Mouse (Mus musculus): ENCODE measurements around the gene Nsun2.

DNA sequence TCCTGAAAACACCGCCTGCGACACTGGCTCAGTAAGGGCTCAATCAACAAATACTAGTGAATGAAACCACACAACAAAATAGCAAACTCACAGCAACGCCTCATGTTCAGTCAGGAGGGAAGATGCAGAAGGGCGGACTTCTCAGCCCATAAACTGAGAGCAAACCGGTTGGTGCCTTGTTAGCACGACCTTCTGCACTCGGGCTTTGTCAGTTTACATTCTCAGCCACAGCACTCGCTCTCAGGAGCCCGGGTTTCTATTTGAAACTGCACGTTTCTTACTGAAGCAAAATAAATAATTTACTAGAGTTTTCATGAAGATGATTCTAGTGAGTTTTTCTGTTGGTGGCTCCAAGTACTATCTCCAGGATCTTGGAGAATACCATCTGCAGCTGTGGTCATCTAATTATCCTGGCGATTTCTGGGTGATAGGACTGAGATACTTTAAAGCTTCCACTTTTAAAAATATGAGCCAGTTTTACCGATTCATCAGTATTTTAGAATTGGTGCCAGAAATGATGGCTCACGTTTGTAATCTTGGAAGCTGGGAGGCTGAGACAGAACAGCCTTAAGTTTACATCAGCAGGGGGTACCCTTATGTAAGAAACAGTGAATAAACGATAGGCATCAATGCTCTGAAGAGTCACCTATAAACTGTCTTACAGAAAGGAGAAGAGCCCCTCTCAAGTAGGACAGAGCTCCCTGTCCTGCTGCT is 9.9 kb upstream of the Nsun2 start:
- TF ChIP-seq CTCF (IDR thresholded peaks at IDR 0.05) (no peak), POLR2A (IDR thresholded peaks at IDR 0.05; ENCODE audit: insufficient read depth, low read depth, low read length) (no peak), EP300 (IDR thresholded peaks at IDR 0.05; ENCODE audit: insufficient read depth, low read depth, low read length) (no peak)
